Mouse (Mus musculus) CD4-positive, CD25-positive, alpha-beta regulatory T cell, adult 4 months (primary cell): ENCODE measurements around the gene Hamp2. TPM values are rescaled to one million over a fixed set of nuclear protein-coding genes. Genes with fewer than 3 reads are reported as not detected.
"Not testable (repeated sequence)": the region's sequence is repeated elsewhere in the genome, so short reads cannot be mapped to it uniquely, and the experiment has no call there.

Experiments used
- ATAC-seq: one replicate; pipeline ENCODE4 v1.8.0; 2017
- polyA plus RNA-seq, 2 experiments: library from polyadenylated mRNA; unstranded; fragments of 100-300 nt; shearing (Covaris generic); gene quantifications; one replicate each; pipeline ENCODE4 v1.2.1; 2017

Gene Hamp2
- polyA plus RNA-seq, result not detected

DNA sequence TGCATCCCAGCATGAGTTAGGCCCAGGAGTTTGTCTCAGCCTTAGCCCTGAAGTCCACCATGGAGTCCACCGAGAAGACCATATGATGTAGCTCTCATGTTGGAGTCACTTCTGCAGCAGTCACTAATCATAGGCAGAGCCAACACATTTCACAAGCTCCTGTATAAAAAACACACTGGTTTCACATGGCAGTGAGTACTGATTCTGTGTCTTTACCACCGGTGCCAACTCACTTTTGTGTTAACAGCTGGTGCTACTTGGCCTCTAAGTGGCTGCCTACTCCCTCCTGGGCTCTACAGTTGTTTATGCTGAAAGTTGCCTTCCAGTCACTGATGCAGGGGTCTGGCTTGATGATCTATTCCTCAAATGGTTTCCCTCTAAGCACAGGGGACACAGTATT is at the start of gene Hamp2:
Gene Hamp2 (minus strand): TSS at position 101 of the 400 bp plus-strand sequence.
- ATAC-seq, result not testable (repeated sequence)

DNA sequence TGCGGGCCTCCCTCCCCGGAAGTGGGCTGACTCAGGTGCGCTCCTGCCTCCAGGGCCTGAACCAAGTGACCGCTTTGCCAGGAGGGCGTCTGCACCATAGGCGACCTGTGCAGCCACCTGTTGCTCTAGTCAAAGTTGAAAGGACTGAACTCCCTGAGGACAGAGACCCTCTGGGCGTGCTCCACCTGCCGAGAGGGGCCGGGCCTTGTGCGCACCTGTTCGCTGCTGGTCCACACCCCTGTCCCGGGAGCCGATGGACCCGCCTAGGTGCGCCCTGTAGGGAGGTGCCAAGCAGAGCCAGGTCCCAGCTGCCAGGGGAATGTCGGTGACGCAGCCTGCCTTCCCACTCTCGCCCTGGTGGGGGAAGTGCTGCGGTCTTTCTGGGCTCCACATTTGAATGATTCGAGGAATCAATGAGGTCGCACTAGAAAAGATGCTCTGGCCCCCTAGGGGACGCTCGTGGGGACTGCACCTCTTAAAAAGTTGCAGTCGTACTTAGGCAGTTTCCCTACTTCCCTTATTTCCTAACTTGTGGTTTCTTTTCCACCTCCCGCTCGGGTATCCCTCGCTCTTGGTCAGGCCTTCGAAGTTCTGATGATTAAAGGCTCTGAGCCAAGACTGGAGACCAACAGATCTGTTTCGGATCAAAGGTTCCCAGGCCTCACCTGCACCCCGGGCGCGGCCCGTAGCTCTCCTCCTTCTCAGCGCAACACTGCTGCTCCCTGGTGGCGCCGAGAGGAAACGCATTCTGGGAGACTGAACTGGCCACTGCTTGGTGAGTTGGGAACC is 49.2 kb upstream of the Hamp2 start, which contains the start of gene Fam187b:
Gene Fam187b (plus strand): TSS at position 290 of the 789 bp plus-strand sequence.
- ATAC-seq, result peak; percentile 94

DNA sequence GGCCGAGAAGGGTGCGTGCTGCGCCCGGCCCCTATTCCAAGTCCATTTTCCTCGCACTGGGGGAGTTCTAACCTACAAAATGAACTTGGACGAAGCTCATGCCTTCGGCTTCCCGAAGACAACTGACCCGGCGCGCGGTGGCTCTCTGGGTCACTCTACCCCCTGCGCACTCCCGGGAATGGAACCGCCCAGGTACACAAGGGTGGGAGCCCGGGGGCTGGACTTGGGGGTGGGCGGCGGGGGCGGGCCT is 48.7 kb upstream of the Hamp2 start, which contains the start of gene Lsr:
Gene Lsr (minus strand): TSS at position 214 of the 250 bp plus-strand sequence.
- ATAC-seq, result no peak

DNA sequence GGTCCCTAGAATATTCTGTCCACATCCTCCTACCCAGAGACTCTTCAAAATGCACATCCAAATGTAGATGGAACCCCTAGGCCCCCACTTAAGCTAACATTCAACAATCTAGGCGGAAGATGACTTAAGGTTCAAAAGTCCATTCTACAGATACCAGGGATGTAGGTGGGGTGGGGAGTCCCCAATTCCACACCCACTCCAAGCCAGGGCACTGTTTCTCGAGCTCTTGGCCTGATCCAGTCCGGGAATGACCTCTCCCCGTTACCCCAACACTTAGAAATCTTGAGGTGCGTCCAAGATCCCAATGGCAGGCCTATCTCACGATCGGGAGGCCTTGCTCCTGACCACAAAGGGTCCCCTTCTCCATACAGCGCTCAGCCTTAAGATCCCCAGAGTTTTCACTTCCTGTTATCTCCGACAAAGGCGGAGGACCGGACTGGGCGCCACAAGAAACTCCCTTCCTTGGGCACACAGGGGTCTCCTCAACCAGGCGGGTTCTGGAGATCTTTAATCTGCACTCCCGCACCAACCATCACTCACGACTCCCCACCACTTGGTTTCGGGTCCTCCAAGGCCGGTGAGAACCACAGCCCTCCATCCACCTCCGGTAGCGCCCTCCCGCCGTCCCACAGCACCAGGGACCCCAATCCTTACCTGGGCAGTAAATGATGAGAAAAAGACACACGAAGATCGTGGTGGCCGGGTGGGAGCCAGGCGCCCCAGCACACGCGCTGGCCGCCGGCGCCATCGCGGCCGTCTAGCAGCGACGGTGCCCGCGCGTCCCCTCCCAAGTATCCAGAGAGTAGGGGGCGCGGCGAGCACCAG is 48.2 kb upstream of the Hamp2 start:
- ATAC-seq, result no peak

DNA sequence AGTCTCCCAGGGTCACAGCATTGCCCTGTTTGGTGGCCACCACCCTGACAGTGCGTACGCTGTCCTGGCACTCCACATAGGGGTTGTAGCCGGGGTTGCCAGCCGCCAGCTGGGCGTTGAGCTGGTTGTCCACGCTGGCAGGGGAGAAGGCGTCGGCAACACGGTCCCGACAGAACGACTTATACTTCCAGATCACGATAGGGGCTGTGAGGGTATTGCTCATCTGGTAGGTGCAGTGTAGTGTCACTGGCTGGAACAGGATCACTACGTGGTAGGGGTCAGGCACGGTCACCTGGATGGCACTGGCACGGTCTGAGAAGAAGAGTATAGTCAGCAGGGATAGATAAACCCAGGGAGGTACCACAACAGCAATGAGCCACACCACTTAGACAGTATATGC is 47.4 kb upstream of the Hamp2 start:
- no peak for ATAC-seq

DNA sequence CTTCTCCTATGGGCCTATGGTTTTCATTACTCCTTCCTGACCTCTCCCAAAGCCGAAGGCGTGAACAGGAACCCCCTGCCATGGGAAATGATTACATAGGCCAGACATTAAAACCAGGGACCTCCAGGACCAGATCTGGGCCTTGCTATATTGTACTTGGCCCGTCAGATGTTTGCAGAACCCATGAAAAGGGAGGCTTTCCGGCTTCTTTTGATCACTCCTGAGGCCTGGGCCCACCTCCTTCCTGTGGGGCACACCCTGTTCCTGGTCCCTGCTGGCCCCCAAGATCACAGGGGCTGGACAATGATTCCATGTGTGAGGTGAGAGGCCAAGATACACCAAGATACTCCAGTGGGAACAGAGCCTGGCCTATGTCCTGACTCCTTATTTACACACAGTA is 44.7 kb upstream of the Hamp2 start:
- ATAC-seq, result no peak

DNA sequence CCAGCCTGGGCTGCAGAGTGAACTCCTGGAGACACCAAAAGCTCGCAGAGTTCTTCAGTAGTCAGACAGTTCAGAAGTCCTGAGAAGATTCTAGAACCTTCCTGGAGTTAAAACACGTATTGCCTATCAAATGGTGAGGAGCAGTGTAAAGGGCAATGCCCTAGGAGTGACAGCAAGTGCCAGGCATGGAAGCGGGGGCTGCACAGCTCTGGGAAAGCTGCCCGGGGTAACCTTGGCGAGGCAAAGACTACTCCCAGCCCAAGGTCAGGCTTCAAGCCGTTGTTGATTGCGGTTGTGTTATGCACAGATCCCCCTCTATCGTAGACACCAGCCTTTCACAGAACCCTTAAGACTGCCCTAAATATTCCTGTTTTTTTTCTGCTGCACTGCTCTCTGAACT is 44.1 kb upstream of the Hamp2 start:
- no peak for ATAC-seq

DNA sequence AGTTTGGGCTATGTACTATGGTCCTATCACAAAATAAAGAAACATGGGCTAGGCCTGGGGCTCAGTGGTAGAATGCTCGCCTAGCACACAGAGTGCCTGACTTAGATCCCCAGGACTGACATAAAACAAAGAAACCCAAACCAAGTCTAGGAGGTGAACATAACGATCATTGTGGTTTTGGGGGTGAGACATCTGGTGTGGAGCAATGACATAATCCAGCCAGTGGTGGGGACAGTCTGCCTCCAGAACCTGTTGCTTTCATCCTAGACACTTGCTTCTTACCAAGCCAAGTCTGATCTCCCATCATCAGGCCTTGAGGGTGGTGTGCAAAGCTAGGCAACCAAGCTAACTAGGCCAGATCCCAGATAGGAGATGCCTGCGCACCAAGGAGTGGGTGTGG is 42.2 kb upstream of the Hamp2 start:
- no peak for ATAC-seq

DNA sequence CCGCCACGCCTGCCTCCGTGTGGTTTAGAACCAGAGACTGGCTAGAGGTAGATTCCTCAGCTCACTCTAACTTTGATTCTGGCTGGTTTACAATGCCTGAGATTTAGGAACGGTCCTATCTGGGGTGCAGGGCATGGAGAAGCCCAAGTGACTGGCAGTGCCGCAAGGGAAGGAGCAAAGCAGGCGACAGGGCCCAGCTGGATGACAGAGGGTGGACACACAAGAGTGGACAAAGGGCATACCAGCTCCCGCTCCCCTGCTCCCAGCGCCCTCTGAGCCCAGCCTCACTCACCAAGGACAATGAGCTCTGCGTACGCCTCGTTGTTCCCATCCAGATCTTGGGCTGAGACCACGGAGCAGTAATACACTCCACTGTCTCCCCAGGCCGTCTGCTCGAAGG is 41.2 kb upstream of the Hamp2 start:
- no peak for ATAC-seq

DNA sequence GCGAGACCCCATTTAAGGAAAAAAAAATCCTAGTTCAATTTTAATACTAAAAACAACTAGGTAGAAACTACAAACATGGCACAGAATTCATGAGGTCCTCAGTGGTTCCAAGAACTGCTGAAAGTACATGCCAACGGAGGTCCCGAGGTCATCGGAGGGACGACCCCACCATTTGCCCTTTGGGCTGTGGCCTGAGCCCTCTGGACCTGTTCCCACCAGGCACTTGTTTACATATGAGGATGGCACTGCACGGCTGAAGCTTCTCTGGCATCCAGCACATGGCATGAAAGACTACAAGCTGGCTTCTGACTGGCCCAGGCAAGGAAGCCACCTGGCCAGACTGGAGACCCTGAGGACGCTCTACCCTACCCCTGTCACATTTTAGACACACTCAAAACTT is 39.9 kb upstream of the Hamp2 start:
- no peak for ATAC-seq

DNA sequence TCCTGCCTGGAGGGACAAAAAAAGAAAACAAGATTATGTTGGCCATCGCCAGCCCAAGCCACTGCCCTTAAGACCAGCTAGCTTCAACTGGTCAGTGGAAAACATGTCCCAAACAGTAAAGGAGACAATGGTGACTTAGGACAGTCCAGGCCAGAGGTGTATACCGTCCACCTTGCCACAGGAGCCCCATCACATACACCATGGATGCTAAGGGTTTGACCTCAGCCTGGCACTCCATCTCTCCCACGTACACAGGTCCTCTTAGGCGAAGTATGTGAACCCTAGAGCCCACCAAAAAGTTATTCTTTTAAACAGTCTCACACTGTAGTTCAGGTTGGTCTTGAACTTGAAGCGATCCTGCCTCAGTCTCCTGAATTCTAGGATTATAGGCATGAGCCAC is 38.4 kb upstream of the Hamp2 start:
- no peak for ATAC-seq

DNA sequence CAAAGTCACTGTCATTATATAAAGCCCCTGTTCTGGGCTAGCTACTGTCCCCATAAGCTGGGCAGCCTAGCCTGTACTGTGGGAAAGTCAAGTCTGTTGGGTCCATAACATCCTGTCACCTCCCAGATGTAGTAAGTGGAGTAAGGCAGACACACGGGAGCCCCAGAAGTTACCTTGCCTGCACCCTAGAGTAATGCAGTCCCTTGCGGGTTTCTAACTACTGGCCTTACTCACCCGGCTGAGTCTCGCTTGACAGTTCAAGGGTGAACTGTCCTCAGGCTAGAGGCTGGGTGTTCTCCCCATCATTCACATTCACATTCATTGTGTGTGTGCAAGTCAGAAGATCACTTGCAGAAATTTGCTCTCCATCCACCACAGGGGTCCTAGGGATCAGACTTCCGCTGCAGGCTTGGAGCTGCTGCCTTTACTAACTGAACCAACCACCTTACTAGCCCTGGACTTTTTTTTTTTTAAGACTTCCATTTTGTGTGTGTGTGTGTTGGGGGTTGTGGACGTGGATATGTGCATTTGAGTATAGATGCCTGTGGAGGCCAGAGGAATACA is 35.4 kb upstream of the Hamp2 start:
- no peak for ATAC-seq

DNA sequence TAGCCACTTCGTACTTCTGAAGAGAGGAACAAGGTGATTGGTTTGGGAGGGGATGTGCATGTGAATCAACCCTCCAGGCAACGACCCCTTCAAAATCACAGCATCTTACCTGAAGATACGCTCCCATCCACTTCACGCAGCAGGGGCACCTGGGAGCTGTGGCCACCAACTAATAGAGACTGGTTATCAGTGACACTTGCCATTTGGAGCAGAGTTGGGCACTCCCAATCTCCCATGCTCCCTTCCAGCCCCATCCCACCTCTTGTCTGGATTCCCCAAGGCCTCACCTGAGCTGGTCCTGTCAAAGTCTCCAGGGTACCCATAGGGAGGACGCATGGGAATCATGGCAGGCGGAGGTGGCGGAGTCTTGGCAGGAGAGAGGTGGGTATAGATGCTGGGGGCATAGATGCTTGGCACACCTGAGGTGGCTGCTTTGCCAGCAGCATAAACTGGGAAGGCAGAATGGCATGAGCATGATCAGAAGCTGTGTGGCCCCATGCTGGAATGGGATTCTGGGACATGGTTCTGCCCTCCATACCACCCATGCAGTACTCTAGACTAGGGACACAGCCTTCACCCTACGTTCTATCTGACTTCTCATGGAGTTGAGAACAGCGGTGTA is 34.5 kb upstream of the Hamp2 start:
- no peak for ATAC-seq

DNA sequence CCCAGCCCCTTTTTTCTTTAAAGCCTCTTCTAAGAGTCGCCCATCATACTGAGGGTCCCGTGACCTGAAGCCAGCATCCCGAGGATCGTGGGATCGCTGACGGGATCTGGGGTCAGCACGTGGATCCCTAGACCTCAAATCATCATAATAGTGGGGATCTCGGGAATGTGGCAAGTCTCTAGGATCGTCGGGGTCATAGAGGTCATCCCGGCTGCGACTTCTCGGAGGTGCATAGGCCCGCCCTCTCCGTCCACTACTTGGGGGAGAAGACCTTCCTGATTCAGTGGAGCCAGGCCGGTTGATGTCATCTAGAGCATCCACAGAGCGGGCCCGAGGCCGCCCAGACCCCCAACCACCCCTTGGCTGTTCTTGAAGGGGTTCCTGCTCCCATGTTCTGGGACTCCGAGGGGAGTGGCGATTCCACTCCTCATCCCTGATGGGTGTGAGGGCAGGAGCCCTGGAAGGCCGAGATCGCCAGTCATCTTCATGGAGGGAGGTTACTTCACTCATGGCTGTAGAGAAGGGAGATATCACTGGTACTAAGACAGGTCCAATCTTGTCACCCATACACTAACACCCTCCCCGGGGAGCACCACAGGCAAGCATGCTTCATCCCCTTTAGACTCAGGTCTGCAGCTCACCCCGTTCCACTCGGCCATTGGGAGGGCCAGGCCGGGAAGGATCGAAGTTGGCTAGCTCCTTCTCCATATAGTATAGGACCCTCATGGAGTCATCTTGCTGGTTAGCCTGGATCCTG is 33.8 kb upstream of the Hamp2 start:
- ATAC-seq, result no peak

DNA sequence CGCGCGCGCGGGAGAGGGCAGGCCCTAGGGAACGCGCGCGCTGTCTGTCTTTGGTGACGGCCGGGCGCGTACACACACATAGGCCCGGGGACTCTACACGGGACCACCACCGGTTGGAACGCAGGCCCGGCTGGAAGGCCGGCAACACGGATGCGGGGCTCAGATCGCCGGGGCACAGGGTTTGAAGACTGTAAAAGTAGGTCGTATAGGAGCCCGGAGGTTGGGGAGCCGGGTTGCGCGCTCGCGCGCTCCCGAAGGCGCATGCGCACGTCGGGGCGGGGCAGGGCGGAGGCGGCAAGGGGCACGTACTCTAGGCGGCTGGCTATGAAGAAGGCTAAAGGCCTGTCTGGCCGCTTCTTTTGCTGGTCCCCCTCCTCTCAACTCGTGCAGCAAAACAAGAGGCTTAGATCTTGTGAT is 32.9 kb upstream of the Hamp2 start:
- peak; percentile 67 for ATAC-seq

DNA sequence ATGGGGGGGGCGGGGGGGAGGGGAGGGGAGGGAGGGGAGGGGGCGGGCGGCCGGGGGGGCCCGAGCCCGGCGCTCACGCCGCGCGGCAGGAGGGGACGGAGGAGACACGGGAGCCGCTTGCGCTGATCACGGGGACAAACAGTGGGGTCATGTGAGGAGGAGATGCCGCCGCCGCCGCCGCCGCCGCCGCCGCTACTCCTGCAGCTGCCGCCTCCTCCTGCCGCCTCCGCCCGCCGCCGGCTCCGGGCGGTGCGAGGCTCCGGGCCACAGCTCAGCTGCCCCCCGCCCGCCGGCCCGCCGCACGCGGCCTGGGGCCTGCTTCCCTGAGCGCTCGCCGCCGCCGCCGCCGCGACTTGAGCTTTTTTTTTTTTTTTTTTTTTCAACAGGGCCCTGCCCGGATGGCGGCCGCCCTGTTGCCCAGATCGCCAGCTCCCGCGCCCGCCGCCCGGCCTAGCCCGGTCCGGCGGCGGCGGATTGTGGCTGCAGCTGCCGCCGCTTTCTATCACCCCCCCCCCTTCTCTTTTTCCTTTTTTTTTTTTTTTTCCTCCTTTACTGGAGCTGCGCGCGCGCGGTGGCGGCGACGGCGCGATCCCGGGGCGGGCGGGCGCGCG is 32.4 kb upstream of the Hamp2 start, which contains the start of gene Usf2:
Gene Usf2 (minus strand): TSS at position 48 of the 611 bp plus-strand sequence.
- peak; percentile 57 for ATAC-seq

DNA sequence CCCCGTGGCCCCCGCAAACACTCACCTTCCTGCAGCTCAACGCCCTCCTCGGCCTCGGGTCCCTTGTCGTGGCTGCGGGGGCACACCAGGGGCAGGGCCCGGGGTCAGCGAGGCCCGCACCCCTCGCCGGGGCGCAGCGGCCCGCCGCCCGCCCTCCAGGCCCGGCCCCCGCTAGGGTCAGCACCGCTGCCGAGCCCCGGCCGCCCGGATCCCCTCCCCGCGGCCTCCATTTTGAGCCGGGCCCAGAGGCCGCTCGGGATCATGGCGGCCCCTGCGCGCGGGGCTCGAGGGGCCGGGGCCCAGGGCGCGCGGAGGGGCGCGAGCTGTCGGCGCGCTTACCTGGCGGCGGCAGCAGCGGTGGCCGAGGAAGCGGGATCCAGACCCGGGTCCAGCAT is 31.9 kb upstream of the Hamp2 start:
- ATAC-seq, result peak; percentile 25

DNA sequence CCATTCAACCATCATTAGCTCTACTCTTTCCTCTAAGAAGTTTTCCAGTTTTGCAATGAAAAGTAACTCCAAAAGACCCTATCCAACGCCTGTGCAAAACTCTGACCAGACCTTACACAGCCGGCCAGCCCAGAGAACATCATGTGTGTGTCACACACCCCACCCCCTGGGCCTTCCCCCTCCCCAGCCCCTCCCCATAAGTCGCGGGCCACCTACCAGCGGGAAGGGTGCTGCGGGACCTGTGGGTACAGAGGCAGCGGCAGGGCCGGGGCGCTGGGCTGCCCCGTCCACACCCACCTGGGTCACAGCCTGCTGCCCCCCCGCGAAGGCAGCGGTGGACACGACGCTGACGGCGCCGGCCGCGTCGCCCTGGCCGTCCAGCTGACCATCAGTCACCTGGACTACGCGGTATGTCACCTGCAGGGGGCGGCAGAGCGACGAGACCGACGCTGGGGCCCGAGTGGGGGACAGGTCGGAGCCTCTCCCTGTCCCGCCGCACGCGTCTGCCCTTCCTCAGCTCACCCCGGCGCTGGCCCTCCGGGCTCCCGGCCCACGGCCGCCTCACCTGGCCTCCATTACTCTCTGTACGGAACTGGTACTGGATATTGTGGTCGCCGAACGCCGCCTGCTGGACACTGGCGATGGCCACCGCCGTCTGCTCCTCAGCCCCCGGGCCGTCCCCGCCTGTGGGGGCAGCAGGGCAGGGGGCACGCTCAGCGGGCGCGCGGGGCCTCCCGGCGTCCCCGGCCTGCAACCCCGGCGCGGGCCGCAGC is 31.3 kb upstream of the Hamp2 start:
- ATAC-seq, result peak; percentile 35

DNA sequence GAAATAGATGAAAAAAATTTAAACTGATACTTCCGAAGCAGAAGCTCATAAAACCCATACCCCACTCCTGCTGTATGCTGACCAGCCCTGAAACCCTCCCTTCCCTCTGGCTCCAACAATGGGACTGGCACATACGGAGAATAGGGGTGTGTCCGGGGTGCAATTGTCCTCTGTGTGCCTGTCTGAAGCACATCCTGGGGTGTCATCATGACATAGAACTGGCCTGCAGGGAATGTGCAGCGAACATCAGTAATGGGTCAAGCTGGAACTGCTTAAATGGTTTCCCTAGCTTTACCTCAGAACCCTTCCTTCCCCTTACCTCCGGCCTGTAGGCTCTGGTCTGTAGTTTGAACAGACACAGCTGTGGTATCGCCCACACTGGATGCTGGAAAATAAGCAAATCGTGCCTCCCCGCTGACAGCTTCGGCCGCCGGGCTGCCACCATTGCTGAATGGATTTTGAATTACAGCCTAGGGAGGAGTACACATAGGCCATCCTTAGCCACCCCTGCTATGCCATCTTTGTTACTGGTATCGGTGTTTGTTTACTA is 30.6 kb upstream of the Hamp2 start:
- ATAC-seq, result no peak

DNA sequence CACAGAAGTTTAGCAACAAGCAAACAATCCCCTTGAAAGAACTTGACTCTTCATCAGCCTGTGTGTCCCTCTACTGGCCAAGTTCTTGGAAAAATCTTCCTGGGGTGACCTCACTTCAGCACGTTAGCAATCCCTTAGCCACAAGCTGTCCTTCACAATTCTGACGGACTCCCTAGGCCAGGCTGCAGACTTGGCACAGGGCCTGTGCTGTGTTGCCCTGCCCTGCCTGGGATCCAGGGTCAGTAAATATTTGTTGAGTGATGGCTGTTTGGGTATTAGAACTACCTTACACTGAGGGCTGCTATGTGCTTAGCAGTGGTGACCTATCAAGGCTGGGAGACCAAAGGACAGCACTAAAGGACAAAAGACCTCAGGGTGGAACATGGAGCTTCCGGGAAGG is 29.6 kb upstream of the Hamp2 start:
- no peak for ATAC-seq

DNA sequence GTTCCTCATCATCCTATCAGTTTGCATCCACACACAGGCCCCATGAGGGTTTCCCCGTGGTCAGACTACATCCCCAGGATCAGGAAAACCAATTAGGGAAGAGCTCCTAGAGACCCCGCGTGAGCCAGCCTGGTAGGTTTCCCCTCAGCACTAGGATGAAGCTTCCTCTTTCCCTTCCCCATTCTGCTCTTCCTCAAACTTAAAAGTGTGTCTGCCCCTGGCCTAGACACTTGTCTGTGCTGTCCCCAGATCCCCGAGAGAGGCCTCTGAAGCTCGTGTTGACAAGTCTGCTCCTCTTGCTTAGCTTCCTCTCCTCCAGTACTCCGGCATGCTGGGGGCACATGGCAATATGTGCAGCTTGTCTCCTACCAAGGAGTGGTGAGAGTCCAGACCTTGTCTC is 29.0 kb upstream of the Hamp2 start:
- ATAC-seq, result no peak
